Mouse (Mus musculus) gastrocnemius, postnatal 36 days (tissue): ENCODE measurements at regions not wholly inside any gene's neighbourhood (a gene's known extent, or its start where the extent isn't known, plus 50 kb on each side); places are given as distances from the start of the nearest gene placed in this dataset.

Source experiments
- DNase-seq, 2 experiments: peaks; one replicate each; pipeline ENCODE4 v3.0.0; 2022
- intact Hi-C: fragments of 180-260 bp; cut with DNase I; formaldehyde crosslinking; loops from one replicate; pipeline ENCODE4 v1.15.1; 2025

DNA sequence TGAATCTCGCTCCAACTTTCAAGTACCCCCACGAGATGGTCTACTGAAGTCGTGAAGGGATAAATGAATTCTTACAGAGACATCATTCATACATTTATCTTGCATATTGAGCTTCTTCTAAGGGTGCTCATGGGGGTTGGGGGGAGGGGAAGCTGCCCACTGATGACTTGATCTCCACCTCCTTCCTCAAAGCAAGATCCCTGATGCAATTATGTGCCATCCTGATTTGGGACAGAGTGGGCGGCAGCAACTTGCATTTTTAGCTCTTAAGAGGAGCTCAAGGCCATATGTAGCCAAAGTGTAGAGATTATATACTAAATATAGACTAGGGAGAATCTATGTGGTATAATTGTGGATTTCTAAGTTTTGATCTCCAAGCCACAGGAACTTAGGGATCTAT, 236.1 kb downstream of the Sox4 start:
- DNase-seq: no peak
- intact Hi-C loops: no loop called here

DNA sequence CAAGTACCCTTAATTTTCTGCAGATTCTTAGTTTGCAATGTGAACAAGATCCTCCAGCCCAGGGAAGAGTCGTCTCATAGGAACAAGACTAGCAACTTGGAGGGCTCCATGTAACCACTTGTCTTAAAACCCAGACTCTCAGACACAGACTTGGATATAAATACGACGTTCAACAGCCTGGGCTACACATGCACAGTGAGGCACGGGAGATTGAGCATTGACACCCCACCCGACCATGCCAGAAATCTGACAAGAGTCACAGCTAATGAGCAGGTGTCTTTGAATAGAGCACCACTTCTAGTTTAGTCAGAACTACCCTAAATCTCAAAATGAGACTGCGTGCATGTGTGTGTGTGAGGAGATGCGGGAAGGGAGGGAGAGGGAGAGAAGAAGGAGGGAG, 243.5 kb downstream of the Sox4 start:
- intact Hi-C loops: no loop called here
- DNase-seq: no peak

DNA sequence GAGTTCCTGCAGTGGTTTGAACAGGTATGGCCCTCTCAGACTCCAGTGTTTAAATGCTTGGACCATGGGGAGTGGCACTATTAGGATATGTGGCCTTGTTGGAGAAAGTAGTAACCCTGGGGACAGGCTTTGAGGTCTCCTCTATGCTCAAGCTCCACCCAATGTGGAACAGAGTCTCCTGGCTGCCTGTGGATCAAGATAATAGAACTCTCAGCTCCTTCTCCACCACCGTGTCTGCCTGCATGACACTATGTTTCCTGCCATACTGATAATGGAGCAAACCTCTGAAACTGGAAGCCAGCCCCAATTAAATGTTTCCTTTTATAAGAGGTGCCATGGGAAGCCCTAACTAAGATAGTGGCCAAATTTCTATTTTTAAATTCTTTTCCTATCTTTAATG, 252.2 kb downstream of the Sox4 start:
- DNase-seq: no peak
- intact Hi-C loops: no loop called here

DNA sequence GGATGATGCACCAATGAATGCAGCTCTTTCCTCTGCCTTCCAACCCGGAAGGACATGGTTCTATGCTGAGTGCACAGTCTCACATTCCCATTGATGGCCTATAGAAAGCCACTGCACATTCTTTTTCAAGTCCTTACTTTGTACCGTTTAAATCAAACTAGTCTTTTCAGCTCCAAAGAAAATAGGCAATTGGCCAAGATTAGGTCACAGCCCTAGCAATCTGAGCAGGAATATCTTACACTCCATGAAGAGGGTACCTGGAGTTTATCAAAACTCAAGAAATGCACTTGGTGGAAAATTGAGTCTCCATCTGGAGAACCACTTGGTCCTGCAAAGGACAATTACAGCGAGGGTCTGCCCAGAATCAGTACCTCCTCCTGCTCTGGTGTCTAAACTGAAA, 253.4 kb downstream of the Sox4 start:
- DNase-seq: no peak
- intact Hi-C loops: no loop called here

DNA sequence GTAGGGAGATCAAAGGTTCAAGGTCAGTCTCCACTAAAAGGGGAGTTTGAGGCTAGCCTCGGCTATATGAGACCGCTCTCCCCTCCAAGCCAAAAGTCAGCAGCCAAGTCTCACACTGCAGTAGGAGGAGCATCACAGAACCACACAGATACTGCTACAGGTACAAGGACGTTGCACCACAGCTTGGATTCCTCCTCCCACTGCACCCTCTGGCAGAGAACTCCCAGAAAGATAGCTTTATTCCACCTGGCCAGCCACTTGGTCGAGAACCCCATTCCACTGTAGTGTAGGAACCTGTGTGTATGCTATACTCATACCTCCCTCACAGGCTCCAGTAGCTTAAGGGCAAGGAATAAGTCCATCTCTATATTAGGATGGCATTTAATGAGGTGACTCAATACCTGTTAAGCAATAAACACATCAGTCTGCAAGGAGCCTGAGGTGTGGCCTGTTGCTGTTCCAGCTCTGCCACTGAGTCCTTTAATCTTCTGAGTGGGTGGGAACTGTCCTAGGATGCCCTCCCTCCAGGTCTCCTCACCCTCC, 254.0 kb downstream of the Sox4 start:
- intact Hi-C loops: no loop called here
- no peak for DNase-seq

DNA sequence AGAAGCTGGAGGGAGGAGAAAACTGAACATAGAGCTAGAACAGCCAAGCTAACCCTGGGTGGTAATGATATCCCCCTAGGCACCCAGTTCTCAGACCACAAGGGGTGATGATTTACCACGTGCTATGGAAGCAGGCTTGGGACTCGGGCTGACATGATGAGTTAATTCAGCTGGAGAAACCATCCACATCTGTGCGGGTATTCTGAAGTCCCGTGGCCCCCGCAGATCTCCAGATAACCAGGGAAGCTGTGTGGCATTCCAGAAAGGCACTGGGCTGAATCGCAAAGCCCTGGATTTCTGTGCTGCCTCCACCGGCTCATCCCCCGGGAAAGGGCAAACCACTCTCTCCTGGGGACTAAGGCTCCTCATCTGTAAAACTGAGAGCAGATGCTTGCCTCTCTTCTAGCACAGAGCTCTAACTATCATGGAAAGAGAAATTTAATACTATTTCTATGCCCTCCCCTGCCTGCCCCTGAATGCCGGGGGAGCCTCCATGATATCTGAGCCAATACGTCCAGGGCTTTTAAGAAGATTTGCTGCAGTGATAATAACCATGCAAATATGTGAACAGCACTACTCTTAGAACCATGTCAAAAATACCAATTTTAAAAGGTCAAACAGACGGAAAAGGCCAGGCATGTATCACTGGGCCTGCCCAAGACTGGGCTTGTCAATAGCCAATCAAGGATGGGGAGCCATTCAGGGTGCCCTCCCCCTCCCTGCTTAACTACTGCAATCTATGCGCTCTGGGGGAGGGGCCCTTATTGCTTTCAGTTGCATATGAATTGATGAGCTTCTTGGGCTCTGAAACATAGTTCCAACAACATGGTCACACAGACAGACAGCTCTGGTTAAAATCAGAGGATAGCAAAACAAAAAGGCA, 255.5 kb downstream of the Sox4 start:
- no peak for DNase-seq
- intact Hi-C loops: no loop called here

DNA sequence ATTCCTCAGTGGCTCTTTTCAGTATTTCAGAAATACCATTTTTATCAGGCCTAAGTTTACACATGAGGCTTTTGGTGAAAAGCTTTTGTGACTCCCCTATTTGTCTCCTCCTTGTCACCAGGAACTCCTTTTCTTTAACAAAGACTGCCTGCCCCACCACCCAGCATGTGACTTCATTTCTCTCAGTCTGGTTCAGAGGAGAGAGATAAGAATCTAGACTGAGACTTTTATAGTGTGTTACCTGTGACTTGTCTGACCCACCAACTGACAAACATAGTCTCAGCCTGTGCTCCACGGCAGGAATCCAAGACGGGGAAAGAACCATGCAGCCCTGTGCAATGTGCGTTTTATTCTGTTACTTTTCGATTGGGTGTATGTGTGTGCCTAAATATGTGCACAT, 260.4 kb downstream of the Sox4 start:
- no peak for DNase-seq
- intact Hi-C loops: no loop called here

DNA sequence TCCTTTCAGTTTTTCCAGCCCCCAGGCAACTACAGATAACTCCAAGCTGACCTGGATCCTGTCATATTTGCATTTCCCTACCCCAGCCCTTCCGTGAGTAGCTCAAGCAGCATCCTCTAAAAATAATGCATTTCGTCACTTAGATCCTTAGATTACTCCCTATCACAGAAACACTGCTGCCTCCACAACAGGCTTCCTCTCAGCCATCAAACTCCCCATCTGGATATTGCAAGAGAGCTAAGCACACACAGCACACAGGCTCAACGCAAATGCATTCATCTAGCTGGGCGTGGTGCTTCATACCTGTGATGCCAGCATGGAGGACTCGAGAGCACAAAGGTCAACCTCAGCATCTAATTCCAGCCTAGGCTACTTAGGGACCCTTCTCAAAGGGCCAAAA, 260.9 kb downstream of the Sox4 start:
- DNase-seq: no peak
- intact Hi-C loops: no loop called here

DNA sequence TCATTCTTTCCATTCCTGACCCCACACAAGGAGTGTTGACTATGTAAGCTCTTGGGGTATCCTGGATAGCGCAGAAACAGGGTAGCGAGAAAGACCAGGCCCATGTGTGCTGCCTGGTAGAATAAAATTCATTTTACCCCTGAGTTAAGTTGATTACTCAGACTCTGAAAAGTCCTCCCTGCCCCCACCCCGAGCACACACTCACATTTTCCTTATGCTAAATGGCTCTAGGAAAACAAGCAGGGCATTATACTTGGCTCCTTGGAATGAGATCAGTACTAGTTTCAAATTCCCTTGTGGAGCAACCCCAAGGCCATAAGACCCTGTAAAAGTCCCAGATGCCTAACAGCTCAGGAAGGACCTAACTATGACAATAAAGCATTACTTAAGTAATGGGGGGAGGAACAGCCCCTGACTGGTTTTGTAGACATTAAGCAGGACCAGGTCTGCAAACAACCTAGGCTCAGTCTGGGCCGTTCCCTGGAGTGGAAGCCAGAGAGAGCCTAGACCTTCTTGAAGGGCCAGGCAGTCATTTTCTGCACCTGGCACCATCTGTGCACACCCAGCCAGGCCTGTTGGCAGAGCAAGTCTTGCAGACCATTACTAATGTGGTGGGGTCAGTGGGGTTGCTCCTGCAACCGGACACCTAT, 262.9 kb downstream of the Sox4 start:
- intact Hi-C loops: no loop called here
- DNase-seq: no peak

DNA sequence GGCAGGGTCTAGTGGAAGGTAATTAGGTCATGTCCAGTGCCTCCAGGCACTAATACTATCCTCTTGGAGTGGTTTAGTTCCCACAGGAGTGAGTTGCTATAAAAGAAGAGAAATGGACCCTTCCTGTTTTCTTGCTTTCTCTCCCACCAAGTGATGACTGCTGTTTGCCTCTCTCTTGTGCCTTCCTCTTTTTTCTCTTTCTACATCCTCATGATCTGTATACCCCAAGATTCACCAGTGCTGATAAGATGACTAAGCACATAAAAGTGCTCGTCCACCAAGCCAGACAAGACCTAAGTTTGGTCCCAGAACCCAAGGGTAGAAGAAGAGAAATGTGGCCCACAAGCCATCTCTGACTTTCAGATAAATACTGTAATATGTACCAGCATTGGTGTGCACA, 265.7 kb downstream of the Sox4 start:
- DNase-seq: no peak
- intact Hi-C loops: no loop called here

DNA sequence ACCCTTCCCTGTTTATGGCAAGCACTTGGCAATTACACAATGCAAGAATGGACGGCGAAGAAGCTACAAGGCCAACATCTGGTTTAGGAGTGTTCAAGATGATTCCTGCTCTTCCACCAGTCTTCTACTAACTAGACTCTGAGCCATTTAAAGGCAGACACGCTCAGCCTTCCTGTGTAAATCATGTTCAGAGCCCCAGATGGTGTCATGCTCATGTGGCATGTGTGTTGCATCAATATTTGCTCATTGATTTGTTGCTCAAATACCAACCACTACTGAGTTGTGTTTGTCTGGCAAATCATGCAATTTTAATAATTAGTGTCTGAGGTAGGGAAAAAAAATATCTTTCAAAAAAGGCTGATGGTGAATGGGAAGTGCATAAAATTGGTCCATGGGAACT, 269.2 kb downstream of the Sox4 start:
- no peak for DNase-seq
- intact Hi-C loops: no loop called here

DNA sequence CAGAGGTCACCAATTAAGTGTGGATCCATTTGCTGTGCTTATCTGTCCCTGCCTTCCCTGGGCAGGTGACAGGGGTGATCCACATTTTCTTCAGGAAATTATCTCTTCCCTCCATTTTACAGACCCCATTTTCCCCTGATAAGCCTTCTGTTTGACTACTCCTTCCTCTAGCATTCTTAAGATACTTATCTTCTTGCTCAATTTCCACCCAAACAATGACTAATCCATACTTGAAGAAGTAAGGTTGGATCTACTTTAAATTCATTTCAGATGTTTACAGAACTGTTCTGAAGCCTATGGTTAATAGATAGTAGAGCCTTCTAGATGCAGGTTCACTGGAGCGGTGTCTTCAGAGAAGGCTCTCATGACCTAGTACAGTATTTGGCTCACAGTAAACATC, 273.2 kb downstream of the Sox4 start:
- intact Hi-C loops: no loop called here
- no peak for DNase-seq

DNA sequence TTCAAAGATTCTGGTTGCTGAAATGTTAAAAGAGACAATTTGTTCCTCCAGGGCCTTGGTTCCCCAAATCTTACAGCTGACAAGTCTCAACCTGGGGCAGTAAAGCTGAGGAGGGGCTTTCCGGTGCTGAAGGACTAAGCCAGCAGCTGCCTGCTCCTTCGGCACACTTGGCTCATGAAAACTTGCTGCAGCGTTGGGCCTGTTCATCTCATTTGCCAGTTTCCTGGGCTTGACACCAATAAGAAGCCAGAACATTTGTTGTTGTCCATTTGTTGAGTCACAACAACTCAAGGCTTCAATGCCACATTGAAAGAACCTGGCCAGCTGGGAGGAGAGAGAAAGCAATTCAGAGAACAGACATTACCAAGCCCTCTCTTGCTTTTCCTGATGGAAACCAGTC, 279.9 kb downstream of the Sox4 start:
- intact Hi-C loops: no loop called here
- no peak for DNase-seq

DNA sequence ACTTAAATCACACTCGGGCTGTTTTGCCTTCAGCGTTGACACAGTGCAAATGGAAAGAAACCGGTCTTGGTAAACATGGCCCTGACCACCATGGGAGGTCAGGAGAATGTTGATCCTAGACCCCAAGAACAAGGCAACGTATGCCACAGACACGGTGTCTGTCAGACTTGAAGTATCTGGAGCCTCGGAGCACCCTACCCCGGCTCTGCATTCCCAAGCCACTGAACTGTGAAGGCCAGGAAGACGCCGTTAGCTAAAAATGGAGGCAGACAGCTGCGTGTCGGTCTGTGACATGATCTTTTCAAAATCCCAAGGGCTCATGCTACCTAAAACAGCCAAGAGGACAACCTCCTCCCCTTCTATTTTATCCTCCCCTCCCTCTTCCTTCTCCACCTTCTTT, 282.0 kb downstream of the Sox4 start:
- intact Hi-C loops: no loop called here
- DNase-seq: no peak

DNA sequence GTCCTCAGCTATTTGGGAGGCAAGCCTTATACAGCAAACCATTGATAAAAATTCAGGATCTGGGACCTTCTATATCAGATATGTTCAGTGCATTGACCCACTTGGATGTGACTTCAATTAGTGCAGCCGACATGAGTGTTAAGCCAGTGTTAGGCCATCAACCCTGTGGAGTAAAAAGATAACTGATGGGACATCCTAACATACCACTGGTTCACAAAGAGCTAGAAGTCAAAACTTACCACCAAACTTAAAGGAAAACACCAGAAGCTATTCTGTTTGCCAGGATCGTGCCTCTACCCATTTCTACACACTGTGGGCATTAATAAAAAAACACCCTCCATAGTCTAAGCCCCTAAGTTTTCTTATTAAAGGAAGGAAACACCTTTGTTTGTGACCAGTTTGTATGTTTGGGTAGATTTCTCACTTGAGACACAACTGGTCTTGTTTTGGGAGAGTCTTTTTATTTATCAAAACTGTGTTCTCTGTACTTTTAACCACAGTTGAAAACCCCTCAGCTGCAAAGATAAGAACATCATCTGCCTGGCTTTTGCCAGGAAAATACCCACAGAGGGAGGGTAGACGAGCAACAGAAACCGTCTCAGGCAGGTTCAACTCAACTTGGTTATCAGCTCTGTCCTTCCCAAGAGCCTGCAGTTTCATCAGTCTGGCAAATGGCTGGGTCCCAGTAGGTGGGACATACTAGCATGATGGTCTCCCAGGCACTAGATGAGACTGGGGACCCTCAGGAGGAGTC, 283.5 kb downstream of the Sox4 start:
- intact Hi-C loops: no loop called here
- no peak for DNase-seq

DNA sequence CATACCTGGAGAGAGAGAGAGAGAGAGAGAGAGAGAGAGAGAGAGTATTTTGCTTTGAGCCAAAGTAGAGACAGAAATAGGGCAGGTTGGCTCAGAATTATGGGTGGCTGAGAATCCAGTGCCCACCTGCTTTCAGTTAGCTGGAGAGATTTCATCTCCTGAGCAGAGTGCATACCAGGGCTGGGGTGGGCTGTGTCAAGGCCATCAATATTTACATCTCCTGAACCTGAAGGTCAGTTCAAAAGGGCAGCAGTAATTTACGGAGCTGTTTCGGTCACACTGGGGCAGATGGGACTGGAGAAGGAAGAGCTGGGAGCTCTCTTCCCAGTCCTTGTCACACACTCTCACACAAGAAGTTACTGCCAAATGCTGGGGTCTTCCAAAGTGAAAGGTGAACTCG, 286.7 kb downstream of the Sox4 start:
- no peak for DNase-seq
- intact Hi-C loops: no loop called here

DNA sequence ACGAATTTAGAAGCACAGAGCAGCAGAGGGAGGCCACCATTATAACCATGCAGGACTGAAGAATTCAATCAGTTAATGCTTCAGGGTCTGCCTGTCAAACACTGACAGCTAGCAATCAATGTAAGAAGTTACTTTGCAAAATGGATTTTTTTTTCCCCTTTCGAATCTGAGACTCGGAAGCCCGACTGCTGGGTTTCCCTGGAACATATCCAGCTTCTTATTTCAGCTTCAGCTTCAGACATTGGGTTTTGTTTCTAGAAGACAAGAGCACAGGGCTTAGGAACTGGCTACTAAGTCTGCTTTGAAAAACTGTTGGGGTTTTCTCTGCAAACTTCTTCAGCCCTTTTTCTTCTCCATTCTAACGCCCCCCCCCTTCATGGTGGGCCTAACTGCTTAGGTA, 288.4 kb downstream of the Sox4 start:
- intact Hi-C loops: no loop called here
- no peak for DNase-seq

DNA sequence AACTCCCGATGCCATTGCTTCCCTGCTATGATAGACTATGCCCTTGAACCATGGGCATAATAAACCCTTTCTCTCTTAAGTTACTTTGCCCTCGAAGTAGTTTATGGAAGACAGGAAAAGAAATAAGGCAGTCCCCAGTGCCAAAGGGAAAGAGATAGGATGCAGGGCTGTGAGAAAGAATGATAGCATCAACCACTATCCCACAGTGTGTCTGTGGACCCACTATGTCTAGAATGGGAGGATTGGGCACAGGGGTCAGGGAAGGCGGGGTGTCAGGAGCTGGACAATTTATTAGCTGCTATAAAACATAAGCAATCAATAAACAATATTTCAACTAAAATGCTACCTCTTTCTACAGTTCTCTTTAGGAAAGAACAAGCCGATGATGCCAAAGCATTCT, 288.8 kb downstream of the Sox4 start:
- intact Hi-C loops: no loop called here
- DNase-seq: no peak

DNA sequence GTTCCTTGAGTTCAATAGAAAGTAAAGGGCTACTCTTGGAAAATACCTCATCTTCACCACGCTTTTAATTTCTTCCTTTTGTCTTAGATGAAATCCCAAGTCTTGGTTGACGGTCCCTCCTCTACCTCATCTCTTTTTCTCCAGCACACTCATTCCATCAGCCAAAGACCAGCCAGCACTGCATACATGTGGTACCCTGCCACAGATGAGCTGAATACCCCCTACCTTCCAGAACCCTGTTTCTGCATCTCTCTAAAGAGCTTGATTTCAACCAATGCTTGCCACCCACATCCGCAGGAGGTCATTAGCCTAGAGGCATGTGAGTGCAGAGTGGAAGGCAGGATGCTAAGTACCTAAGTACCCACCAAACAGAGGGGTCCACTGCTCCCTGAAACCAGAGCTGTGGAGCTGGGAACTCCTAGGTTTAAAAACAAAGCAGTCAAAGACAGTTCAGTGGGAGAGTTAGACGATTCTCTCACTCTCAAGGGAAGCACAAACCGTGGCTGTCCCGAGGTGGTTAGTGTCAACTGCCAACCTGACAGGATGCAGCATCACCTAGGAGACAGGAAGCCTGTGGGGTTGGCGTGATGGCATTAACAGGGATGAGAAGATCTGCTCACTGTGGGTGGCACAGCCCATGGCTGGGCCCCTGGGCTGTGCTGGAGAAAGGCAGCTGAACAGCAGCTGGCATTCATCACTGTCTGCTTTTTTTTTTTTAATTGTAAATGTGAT, 289.4 kb downstream of the Sox4 start:
- intact Hi-C loops: no loop called here
- no peak for DNase-seq

DNA sequence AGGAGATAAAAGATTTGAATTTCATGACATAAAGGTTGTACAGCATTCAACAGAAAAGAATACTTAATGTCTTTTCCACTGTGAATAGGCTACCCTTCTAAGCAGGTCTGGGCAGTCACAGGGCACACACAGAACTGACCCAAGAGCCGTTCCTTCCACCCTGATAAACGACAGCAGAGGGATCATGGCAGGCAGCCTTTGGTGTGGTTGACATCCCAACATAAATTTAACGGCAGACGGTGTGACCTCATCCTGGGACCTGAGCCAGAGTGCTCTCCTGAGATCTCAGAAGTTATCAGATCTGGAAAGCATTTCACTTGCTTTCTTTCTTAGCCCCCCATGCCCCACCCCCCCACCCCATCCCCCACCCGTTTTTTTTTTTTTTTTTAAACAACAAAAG, 290.1 kb downstream of the Sox4 start:
- intact Hi-C loops: no loop called here
- DNase-seq: no peak

DNA sequence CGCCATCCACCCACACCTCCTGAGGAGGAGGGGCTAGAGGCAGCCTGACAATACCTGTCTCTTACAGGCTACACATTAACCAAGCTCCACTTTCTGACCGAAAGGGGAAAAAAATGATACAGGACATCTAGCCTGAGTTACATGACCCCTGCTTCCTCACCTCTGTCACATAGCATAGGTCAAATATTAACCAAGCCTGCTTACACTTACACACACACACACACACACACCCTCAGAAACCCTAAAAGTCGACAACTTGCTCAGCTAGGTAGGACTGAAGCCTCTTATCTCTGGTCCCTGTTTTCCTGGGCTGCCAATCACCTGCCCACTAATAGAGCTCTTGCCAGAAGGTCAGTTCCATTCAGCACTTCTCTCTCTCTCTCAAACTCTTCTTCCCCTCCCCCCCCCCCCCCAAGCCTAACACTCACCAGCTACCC, 291.2 kb downstream of the Sox4 start:
- intact Hi-C loops: no loop called here
- no peak for DNase-seq
